Mouse (Mus musculus): ENCODE results near the gene Usp32. TPM values are rescaled to one million over a fixed set of nuclear protein-coding genes. Genes with fewer than 3 reads are reported as not detected.

The Usp32 gene
- polyA plus RNA-seq, 1 experiment from 2014 or later = 5.7 TPM

- ATAC-seq (replicated peaks; ENCODE audit: insufficient number of reproducible peaks, low FRiP score, low TSS enrichment, low read depth) (no peak), DNase-seq (ENCODE audit: low spot score) (no peak)
- no peaks in the 10 kb centered on the region for H3K36me3 ChIP-seq (replicated peaks; ENCODE audit: control insufficient read depth, insufficient read depth, low read depth, low read length)
- H3K4me2 ChIP-seq (ENCODE audit: low read depth, low read length) = no peak overlapping the region
- WGBS = 2% methylated on average over 12 of the region's 12 CpGs
- H3K27me3 ChIP-seq (ENCODE audit: control insufficient read depth, insufficient read depth, low read length) = peaks cover 4% of the 10 kb centered on the region; the same call in 1 of the 2 replicates
- H3K27ac ChIP-seq (replicated peaks; ENCODE audit: low read depth, low read length) = no peak overlapping the region
- H3K9me3 ChIP-seq (replicated peaks; ENCODE audit: control insufficient read depth, low read length) = no peaks in the 10 kb centered on the region
- H3K4me1 ChIP-seq (ENCODE audit: control insufficient read depth, insufficient read depth, low read length) = no peaks in the 10 kb centered on the region
- H3K4me3 ChIP-seq (ENCODE audit: low read depth, low read length) = no peak overlapping the region
- no peak overlapping the region for H3K9ac ChIP-seq (replicated peaks; ENCODE audit: low read length)
Observed at GRCm38 (mm10) chr11:84944639-84945435, 195.1 kb downstream of the Usp32 start.

- no peak overlapping the region for H3K9ac ChIP-seq (replicated peaks; ENCODE audit: low read length)
- no peaks in the 10 kb centered on the region for H3K4me1 ChIP-seq (ENCODE audit: control insufficient read depth, insufficient read depth, low read length)
- H3K4me2 ChIP-seq (ENCODE audit: low read depth, low read length) = peak overlapping the region; percentile 32
- H3K27me3 ChIP-seq (ENCODE audit: control insufficient read depth, insufficient read depth, low read length) = peaks cover 4% of the 10 kb centered on the region; the same call in 1 of the 2 replicates
- no peak overlapping the region for H3K27ac ChIP-seq (replicated peaks; ENCODE audit: low read depth, low read length)
- H3K9me3 ChIP-seq (replicated peaks; ENCODE audit: control insufficient read depth, low read length) = no peaks in the 10 kb centered on the region
- H3K4me3 ChIP-seq (ENCODE audit: low read depth, low read length) = no peak overlapping the region
- ATAC-seq (replicated peaks; ENCODE audit: insufficient number of reproducible peaks, low FRiP score, low TSS enrichment, low read depth) (no peak), DNase-seq (ENCODE audit: low spot score) (peak; percentile 92)
- WGBS = under 1% methylated on average over 15 of the region's 15 CpGs
- H3K36me3 ChIP-seq (replicated peaks; ENCODE audit: control insufficient read depth, insufficient read depth, low read depth, low read length) = no peaks in the 10 kb centered on the region
Observed at GRCm38 (mm10) chr11:84943948-84944347, 196.0 kb downstream of the Usp32 start.

- no peak for ATAC-seq (replicated peaks; ENCODE audit: insufficient number of reproducible peaks, low FRiP score, low TSS enrichment, low read depth)
- Histone ChIP-seq H3K9ac (replicated peaks; ENCODE audit: low read length) (no peak overlapping the region), H3K4me1 (ENCODE audit: control insufficient read depth, insufficient read depth, low read length) (no peaks in the 10 kb centered on the region), H3K4me2 (ENCODE audit: low read depth, low read length) (no peak overlapping the region), H3K36me3 (replicated peaks; ENCODE audit: control insufficient read depth, insufficient read depth, low read depth, low read length) (no peaks in the 10 kb centered on the region), H3K27me3 (ENCODE audit: control insufficient read depth, insufficient read depth, low read length) (peaks cover 4% of the 10 kb centered on the region; the same call in 1 of the 2 replicates), H3K4me3 (ENCODE audit: low read depth, low read length) (no peak overlapping the region), H3K9me3 (replicated peaks; ENCODE audit: control insufficient read depth, low read length) (no peaks in the 10 kb centered on the region), H3K27ac (replicated peaks; ENCODE audit: low read depth, low read length) (no peak overlapping the region)
- 78% methylated on average over 10 of the region's 10 CpGs for WGBS
- no peak for DNase-seq (ENCODE audit: low spot score)
Observed at GRCm38 (mm10) chr11:84940140-84940539, 199.8 kb downstream of the Usp32 start.

- no peak overlapping the region for H3K9ac ChIP-seq (replicated peaks; ENCODE audit: low read length)
- WGBS = 68% methylated on average over 8 of the region's 8 CpGs
- H3K27ac ChIP-seq (replicated peaks; ENCODE audit: low read depth, low read length) = no peak overlapping the region
- no peak overlapping the region for H3K4me2 ChIP-seq (ENCODE audit: low read depth, low read length)
- no peak overlapping the region for H3K4me3 ChIP-seq (ENCODE audit: low read depth, low read length)
- no peaks in the 10 kb centered on the region for H3K4me1 ChIP-seq (ENCODE audit: control insufficient read depth, insufficient read depth, low read length)
- ATAC-seq (replicated peaks; ENCODE audit: insufficient number of reproducible peaks, low FRiP score, low TSS enrichment, low read depth) (no peak), DNase-seq (ENCODE audit: low spot score) (no peak)
- H3K36me3 ChIP-seq (replicated peaks; ENCODE audit: control insufficient read depth, insufficient read depth, low read depth, low read length) = no peaks in the 10 kb centered on the region
- H3K9me3 ChIP-seq (replicated peaks; ENCODE audit: control insufficient read depth, low read length) = no peaks in the 10 kb centered on the region
- 0 out of 2 replicates have a peak, but pooled peaks cover 4% of the 10 kb centered on the region for H3K27me3 ChIP-seq (ENCODE audit: control insufficient read depth, insufficient read depth, low read length)
Observed at GRCm38 (mm10) chr11:84939508-84940053, 200.4 kb downstream of the Usp32 start.

Other genes starting within 250 kb of the Usp32 start
- 67.9 and 77.0 TPM in 2 replicates for gene Znhit3, start 223.8 kb downstream of the Usp32 start, polyA plus RNA-seq (2014; fragmentation: Nextera tagmentation; extraction: Ambion mirVana)
- gene Car4, start 182.4 kb downstream of the Usp32 start, polyA plus RNA-seq (2014; fragmentation: Nextera tagmentation; extraction: Ambion mirVana) = 1.6 and 2.0 TPM in 2 replicates
- gene 1700125H20Rik, start 30.2 kb upstream of the Usp32 start, polyA plus RNA-seq (2014; fragmentation: Nextera tagmentation; extraction: Ambion mirVana) = not detected in 2 replicates
- 56.5 and 58.8 TPM in 2 replicates for gene Appbp2, start 95.0 kb upstream of the Usp32 start, polyA plus RNA-seq (2014; fragmentation: Nextera tagmentation; extraction: Ambion mirVana)
- 26.0 and 30.7 TPM in 2 replicates for gene Ppm1d, start 171.1 kb upstream of the Usp32 start, polyA plus RNA-seq (2014; fragmentation: Nextera tagmentation; extraction: Ambion mirVana)
- 31.2 and 41.1 TPM in 2 replicates for gene Bcas3, start 213.0 kb upstream of the Usp32 start, polyA plus RNA-seq (2014; fragmentation: Nextera tagmentation; extraction: Ambion mirVana)

Data from embryonic facial prominence, embryonic 11.5 days (tissue).